Mouse (Mus musculus) liver, embryonic 16.5 days (tissue): ENCODE measurements around the gene Thap8. TPM values are rescaled to one million over a fixed set of nuclear protein-coding genes. Genes with fewer than 3 reads are reported as not detected.

Experiments
- ATAC-seq: fragments of 200-750 bp; cut with Nextera tagmentation; 2 replicates; pipeline ENCODE4 v1.8.0; 2017; ENCODE audit warnings: low read depth, mild to moderate bottlenecking, moderate number of reproducible peaks, moderate library complexity
- H3K27ac ChIP-seq: fragments of 300-500 bp; sonication (generic); 2 replicates; pipeline ENCODE4 v1.5.1; 2014; ENCODE audit warnings: mild to moderate bottlenecking, low read length
- H3K27me3 ChIP-seq: fragments of 300-500 bp; sonication (generic); 2 replicates; pipeline ENCODE4 v1.6.1; 2014; ENCODE audit warnings: low read depth, low read length, mixed read lengths; ENCODE audit not compliant: control insufficient read depth, insufficient read depth
- H3K36me3 ChIP-seq: fragments of 300-500 bp; sonication (generic); 2 replicates; pipeline ENCODE4 v1.6.1; 2014; ENCODE audit warnings: mild to moderate bottlenecking; ENCODE audit not compliant: control insufficient read depth, insufficient read depth
- H3K4me1 ChIP-seq: fragments of 300-500 bp; sonication (generic); 2 replicates; pipeline ENCODE4 v1.6.1; 2014; ENCODE audit warnings: low read depth, low read length, mixed read lengths; ENCODE audit not compliant: control insufficient read depth
- H3K4me2 ChIP-seq: fragments of 300-500 bp; sonication (generic); 2 replicates; pipeline ENCODE4 v1.6.1; 2014; ENCODE audit warnings: low read depth, low read length, mixed read lengths
- H3K4me3 ChIP-seq: fragments of 300-500 bp; sonication (generic); 2 replicates; pipeline ENCODE4 v1.5.1; 2014; ENCODE audit warnings: low read depth, mild to moderate bottlenecking, low read length
- H3K9ac ChIP-seq: fragments of 300-500 bp; sonication (generic); 2 replicates; pipeline ENCODE4 v1.6.1; 2014; ENCODE audit warnings: low read depth, low read length
- H3K9me3 ChIP-seq: fragments of 300-500 bp; sonication (generic); replicated peaks from 2 replicates; pipeline ENCODE4 v1.6.1; 2016; ENCODE audit warnings: low read length; ENCODE audit not compliant: control insufficient read depth
- WGBS: fragments of 180-500 bp; shearing (Covaris S2); extraction: QIAGEN DNeasy Blood & Tissue Kit; methylation state at CpG from one replicate; pipeline ENCODE4 v1.1.7; 2014; ENCODE audit not compliant: insufficient replicate concordance; 5-methylcytosine and 5-hydroxymethylcytosine counted together
- polyA plus RNA-seq: library from polyadenylated mRNA; unstranded; fragments of >200 nt; fragmentation: Nextera tagmentation; extraction: Ambion mirVana; gene quantifications from 2 replicates; pipeline ENCODE4 v1.2.1, GENCODE M21; 2015

Gene Thap8
- polyA plus RNA-seq, 1 experiment from 2014 or later: 0.11 TPM

- H3K27me3 ChIP-seq: no peaks in the 10 kb centered on the region
- H3K36me3 ChIP-seq: no peaks in the 10 kb centered on the region
- H3K27ac ChIP-seq: no peak within 1 kb of the TSS; the same call in 1 of the 2 replicates
- peak; percentile 100 for ATAC-seq
- H3K9me3 ChIP-seq: no peaks in the 10 kb centered on the region
- H3K4me2 ChIP-seq: peak within 1 kb of the TSS; percentile 78
- peaks cover 12% of the 10 kb centered on the region for H3K4me1 ChIP-seq
- peak within 1 kb of the TSS; percentile 62 for H3K4me3 ChIP-seq
- H3K9ac ChIP-seq: peak within 1 kb of the TSS; percentile 55
- WGBS: 4% methylated on average over 27 of the region's 27 CpGs
Observed at GRCm38 (mm10) chr7:30308076-30309005, 28.4 kb downstream of the Thap8 start, which contains the start of gene Alkbh6. Gene Alkbh6 (plus strand): TSS chr7:30308717.

- no peaks in the 10 kb centered on the region for H3K27me3 ChIP-seq
- WGBS: 54% methylated on average over 15 of the region's 15 CpGs
- no peak overlapping the region for H3K27ac ChIP-seq
- peak overlapping the region; percentile 62 for H3K4me3 ChIP-seq
- H3K4me1 ChIP-seq: peaks cover 12% of the 10 kb centered on the region
- no peaks in the 10 kb centered on the region for H3K36me3 ChIP-seq
- peak overlapping the region; percentile 78 for H3K4me2 ChIP-seq
- no peak for ATAC-seq
- no peaks in the 10 kb centered on the region for H3K9me3 ChIP-seq
- peak overlapping the region; percentile 55 for H3K9ac ChIP-seq
Observed at GRCm38 (mm10) chr7:30309395-30310129, 29.7 kb downstream of the Thap8 start.

DNA sequence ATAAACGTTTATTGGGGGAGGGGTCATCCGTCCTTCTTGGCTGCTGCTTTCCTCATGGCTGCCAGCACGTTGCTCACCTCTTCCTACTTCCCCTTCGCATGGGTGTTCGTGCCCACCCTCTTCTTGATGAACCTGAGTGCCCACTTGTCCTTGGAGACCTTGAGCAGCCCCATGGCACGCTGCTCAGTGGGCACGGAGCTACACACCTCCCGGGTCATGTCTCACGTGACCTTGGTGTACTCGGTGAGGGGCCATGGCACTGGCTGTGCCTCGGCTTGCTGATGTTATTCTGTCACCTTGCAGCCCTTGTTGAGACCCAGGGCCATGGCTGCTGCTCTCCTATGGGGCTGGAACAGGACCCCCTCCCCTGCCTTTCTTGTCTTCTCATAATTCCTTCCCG lies 30.2 kb downstream of the Thap8 start:
- Histone ChIP-seq H3K4me2 (no peak overlapping the region), H3K27ac (no peak overlapping the region), H3K9me3 (no peaks in the 10 kb centered on the region), H3K9ac (no peak overlapping the region), H3K36me3 (no peaks in the 10 kb centered on the region), H3K4me3 (no peak overlapping the region), H3K27me3 (no peaks in the 10 kb centered on the region), H3K4me1 (peaks cover 12% of the 10 kb centered on the region)
- 72% methylated on average over 12 of the region's 12 CpGs for WGBS
- no peak for ATAC-seq

GRCm38 (mm10) chr7:30313666-30314320 lies 33.9 kb downstream of the Thap8 start:
- ATAC-seq: peak; percentile 49
- H3K4me2 ChIP-seq: peak overlapping the region; percentile 38
- peak overlapping the region; percentile 37; the same call in 1 of the 2 replicates for H3K9ac ChIP-seq
- peak overlapping the region; percentile 47 for H3K4me3 ChIP-seq
- no peaks in the 10 kb centered on the region for H3K9me3 ChIP-seq
- no peaks in the 10 kb centered on the region for H3K27me3 ChIP-seq
- WGBS: 58% methylated on average over 27 of the region's 27 CpGs
- H3K4me1 ChIP-seq: peaks cover 8% of the 10 kb centered on the region
- H3K36me3 ChIP-seq: no peaks in the 10 kb centered on the region
- no peak overlapping the region for H3K27ac ChIP-seq

GRCm38 (mm10) chr7:30314721-30315155 lies 34.8 kb downstream of the Thap8 start, which contains the start of gene Syne4:
Gene Syne4 (plus strand): TSS chr7:30314807.
- 0 out of 2 replicates have a peak within 1 kb of the TSS, but pooled peaks have one; percentile 7 for H3K27ac ChIP-seq
- 0 out of 2 replicates have a peak, but pooled peaks have one; percentile 25 for ATAC-seq
- H3K4me3 ChIP-seq: peak within 1 kb of the TSS; percentile 47
- no peaks in the 10 kb centered on the region for H3K36me3 ChIP-seq
- peaks cover under 1% of the 10 kb centered on the region for H3K4me1 ChIP-seq
- H3K9me3 ChIP-seq: no peaks in the 10 kb centered on the region
- H3K4me2 ChIP-seq: peak within 1 kb of the TSS; percentile 38
- WGBS: 5% methylated on average over 9 of the region's 9 CpGs
- no peaks in the 10 kb centered on the region for H3K27me3 ChIP-seq
- H3K9ac ChIP-seq: peak within 1 kb of the TSS; percentile 37; the same call in 1 of the 2 replicates

DNA sequence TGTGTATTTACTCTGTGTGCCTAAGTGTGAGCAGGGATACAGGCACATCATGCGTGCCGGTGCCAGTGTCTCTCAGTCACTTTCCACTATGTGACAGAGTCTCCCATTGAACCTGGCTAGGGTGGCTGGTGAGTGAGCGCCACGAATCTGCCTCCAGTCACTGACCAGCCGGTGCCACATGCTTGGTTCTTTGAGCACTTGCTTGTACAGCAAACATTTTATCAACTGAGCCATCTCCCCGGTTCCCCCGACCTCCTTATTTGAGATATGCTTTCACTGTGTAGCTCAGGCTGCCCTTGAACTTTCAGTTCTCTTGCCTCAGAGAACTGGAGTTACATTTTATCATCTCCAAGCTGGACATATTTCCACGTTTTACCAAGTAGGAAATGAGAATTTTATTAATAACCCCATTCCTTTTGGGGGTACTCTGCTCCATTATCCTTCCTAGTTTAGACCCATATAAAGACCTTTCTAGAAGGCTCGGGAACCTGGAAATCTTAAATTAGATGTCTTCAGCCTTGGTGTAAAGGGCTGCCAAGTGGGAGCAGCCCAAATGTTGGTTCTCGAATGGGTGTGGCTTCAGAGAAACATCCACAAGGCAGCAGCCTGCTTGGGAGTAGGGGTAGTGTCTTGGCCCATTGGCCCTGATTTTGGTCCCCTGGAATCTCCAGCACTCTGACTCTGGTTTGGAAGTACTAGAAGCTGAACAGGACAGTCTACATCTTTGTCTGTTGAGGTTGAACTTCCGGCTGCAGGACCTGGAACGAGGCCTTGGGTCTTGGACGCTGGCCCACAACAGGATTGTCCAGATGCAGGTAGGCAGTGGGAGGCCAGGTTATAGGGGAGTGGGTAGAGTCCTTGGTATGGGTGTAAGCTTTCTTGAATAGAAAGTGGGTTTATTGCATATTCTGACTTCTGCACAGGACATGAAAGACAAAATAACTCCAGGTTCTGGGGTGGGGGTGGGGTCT lies 36.0 kb downstream of the Thap8 start:
- Histone ChIP-seq H3K9ac (no peak overlapping the region), H3K9me3 (no peaks in the 10 kb centered on the region)

GRCm38 (mm10) chr7:30318142-30318541 lies 38.2 kb downstream of the Thap8 start:
- Histone ChIP-seq H3K4me3 (no peak overlapping the region), H3K27ac (no peak overlapping the region), H3K9ac (no peak overlapping the region), H3K4me2 (no peak overlapping the region), H3K36me3 (no peaks in the 10 kb centered on the region), H3K9me3 (no peaks in the 10 kb centered on the region), H3K27me3 (no peaks in the 10 kb centered on the region), H3K4me1 (peaks cover 19% of the 10 kb centered on the region)
- ATAC-seq: no peak
- 75% methylated on average over 3 of the region's 3 CpGs for WGBS

More for the DNA sequence above, 36.0 kb downstream of the Thap8 start:
- H3K4me1 ChIP-seq: peaks cover 5% of the 10 kb centered on the region
- no peak overlapping the region for H3K27ac ChIP-seq
- no peak overlapping the region; the same call in 1 of the 2 replicates for H3K4me3 ChIP-seq
- peak overlapping the region; percentile 38; the same call in 1 of the 2 replicates for H3K4me2 ChIP-seq
- no peak for ATAC-seq
- H3K36me3 ChIP-seq: no peaks in the 10 kb centered on the region
- no peaks in the 10 kb centered on the region for H3K27me3 ChIP-seq
- 52% methylated on average over 13 of the region's 13 CpGs for WGBS
